Mouse (Mus musculus) heart, adult 11 months (tissue): ENCODE results near the gene Bves.

Source experiments
- DNase-seq: peaks from one replicate; pipeline ENCODE4 v3.0.0; 2022

Bves gene

DNA sequence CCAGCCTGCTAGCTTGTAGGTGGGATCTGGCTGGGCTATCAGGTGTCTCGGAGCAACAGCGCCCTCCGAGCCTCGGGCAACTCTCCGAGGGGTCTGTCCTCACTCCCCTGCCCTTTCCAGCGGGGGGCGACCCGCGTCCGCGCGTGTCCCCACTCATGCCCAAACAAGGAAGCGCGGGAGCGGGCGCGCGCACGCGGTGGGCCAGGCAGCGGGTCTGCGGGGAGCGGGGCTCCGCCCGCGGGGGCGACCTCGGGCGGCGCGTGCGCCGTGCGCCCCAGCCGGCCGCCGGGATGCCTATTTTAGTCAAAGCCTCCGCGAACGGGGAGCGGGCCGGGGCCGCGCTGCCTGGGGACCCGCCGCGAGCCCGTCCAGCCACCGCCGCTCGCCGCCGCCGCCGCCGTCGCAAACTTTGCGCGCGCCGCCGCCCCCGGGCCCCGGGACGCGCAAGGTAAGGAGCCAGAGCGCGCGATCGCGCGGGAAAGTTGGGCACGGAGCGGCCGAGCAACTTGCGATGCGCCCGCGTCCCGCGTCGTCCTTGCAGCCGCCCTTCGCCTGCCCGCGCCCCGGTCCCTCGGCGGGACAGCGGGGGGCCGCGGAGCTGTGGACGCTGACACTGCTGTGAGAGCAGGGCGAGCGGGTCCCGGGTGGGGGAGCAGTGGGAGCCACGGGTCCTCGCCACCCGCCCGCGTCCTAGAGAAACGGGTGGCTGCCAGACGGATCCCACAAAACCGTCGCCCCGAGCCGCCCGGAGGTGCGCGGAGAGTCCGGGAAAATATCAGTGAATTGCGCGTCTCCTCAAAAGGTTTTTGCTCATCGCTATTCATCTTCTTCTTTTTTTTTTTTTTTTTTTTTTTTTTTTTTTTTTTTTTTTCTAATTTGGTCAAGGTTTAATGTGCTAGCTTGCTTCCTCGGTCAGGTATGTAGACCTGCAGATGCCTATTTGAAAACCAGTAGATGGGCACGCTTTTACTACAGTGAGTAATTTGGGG lies at the start of gene Bves:
Gene Bves (plus strand): TSS at position 339 of the 989 bp plus-strand sequence.
- peak; percentile 95 for DNase-seq

DNA sequence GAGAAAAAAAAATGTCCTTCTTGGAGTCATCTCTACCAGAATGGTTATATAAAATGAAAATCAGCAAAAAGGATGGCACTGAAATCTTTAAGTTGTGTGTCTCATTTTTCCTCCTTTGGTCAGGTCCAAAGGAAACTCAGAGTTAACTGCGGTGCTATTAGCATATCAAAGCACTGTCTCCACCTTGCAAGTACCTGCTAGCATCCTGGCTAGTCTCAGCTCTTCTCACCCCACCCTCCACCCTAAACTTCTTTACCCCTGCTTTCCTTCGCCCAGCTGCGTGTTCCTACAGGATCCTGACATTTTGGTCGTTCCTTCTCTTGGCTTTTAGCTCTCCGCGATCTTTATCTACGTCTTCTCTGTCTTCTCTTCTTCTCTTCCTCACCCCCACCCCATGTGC lies 47.2 kb upstream of the Bves start:
- peak; percentile 34 for DNase-seq

DNA sequence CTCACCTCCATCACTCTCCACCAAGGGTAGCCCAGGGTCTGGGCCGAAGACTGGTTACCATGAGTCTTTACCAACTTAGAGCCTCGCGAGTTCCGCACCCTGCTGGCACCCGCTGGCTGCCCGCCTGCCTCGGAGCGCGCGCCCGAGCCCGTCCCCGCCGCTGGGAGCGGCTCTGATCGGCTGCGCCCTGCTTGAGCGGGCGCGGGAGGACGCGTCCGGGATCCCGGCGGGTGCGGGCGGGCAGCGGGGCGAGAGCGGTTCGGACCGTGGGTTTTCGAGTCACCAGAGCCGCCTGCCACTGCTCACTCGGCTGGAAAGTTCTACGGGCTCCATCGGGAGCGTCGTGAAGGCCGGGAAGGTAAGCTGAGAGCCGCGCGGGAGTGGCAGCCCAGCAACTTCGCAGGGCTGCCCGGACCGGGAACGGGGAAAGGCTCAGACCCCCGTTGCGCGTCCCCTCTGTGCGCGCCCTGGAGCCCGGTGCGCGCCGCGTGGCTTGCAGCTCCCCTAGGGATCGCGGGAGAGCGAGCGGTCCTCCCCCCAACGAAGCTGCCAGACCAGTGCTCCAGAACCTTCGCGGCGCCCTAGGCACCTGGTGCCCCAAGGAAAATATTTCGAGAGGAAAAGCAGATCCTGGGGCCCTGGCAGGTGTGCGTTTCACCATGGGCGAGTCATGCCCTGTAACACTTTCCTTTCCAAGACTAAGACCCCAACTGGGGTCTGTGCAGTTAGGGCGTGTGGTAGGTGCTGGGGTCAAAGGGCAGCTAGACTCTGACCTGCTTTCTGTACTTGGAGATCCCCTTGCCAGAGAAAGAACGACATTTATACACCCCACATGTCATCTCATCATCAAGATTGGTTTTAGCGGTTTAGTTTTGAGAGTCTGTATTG lies 46.1 kb upstream of the Bves start:
- peak; percentile 80 for DNase-seq

DNA sequence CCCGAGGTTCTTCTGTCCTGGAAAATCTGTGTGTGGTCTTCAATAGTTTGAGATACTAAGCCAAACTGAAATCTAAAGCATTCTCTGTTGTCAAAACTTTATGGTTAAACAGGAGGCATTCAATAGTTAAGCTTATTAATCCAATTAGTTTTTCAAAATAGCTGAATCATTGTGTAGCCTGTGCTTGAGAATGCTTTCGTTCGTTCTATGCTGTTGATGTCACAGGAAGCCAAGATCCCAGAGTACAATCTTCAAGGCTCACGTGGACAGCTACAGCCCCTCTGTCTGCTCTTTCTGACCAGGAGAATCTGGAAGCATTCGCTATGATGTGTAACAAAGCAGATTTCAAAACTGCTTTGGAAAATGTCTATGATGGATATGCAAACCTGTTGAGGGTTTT lies 45.0 kb upstream of the Bves start:
- DNase-seq = no peak

- peak; percentile 54 for DNase-seq
Observed at GRCm38 (mm10) chr10:45292159-45292558, 43.4 kb upstream of the Bves start.

DNA sequence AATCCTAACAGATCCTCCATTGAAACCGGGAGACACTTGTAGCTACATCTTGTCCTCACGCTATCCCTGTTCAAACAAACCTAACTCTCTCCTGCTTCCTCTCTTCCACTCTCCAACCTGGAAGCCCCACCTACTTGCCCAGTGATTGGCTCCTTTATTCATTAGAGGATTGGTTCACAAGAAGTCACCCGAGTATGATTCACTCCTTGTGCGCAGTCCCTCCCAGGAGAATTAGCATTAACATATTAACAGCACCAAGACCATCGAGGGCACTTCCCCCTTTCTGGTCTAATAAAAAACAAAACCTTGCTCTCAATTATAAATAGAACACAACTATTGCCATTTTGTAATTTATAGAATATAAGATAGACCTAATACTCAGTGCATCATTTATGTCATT lies 40.5 kb upstream of the Bves start:
- DNase-seq = no peak

- peak; percentile 68 for DNase-seq
Observed at GRCm38 (mm10) chr10:45298503-45298902, 37.1 kb upstream of the Bves start.

GRCm38 (mm10) chr10:45299509-45299908 lies 36.1 kb upstream of the Bves start:
- DNase-seq = peak; percentile 40

GRCm38 (mm10) chr10:45303315-45304036 lies 32.1 kb upstream of the Bves start:
- peak; percentile 28 for DNase-seq

DNA sequence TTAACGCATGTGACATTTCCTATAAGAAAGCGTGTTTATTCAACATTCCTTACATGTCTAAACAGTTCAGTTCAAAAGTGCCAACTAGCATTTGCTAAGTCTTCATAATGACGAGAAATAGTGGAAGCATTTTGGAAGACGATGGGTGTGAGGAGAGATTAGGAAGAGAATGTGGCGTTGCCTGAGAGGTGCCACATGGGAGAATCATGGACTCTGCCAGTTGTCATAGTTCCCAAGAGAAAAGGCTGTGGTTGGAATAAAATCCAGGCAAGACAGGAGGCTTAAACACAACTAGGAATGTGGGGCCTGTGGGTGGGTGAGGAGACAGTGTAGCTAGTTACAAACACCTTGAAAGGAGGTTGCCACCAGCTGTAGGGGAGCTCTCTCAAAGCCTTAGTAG lies 30.4 kb upstream of the Bves start:
- peak; percentile 21 for DNase-seq

DNA sequence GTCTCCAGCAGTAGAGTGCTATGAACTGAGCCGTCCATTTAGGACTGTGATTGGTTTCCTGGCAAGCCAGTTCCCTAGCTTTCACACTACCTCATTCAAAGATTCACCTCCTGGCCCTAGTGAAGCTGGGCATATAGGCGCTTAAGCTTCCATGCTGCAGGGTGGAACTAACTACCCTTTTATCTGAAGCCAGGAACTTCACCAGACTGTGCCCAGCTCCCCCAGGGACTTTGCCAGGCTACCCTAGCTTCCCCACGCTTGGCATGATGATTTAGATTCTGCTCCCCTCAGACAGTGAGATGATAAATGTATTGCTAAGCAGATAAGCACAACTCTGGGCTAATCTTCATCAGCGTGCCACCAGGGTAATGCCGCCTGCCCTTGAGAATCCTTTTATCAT lies 24.4 kb upstream of the Bves start:
- DNase-seq = no peak

- DNase-seq = no peak
Observed at GRCm38 (mm10) chr10:45311624-45312023, 23.9 kb upstream of the Bves start.

DNA sequence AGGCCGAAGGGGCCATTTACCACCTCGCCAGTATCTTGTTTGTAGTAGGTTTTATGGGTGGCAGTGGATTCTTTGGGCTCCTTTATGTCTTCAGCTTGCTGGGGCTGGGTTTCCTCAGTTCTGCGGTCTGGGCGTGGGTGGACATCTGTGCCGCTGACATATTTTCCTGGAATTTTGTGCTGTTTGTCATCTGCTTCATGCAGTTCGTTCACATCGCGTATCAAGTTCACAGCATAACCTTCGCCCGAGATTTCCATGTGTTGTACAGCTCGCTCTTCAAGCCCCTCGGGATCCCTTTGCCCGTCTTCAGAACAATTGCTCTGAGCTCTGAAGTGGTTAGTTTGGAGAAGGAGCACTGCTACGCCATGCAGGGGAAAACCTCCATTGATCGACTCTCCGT lies 20.7 kb upstream of the Bves start:
- DNase-seq = peak; percentile 56

- DNase-seq = no peak
Observed at GRCm38 (mm10) chr10:45318922-45319321, 16.6 kb upstream of the Bves start.

GRCm38 (mm10) chr10:45320296-45320695 lies 15.3 kb upstream of the Bves start:
- no peak for DNase-seq

- DNase-seq = no peak
Observed at GRCm38 (mm10) chr10:45324159-45324558, 11.4 kb upstream of the Bves start.

GRCm38 (mm10) chr10:45328196-45329000 lies 7.2 kb upstream of the Bves start:
- DNase-seq = no peak

- DNase-seq = peak; percentile 71
Observed at GRCm38 (mm10) chr10:45334925-45335324, 647 bp upstream of the Bves start.

- peak; percentile 63 for DNase-seq
Observed at GRCm38 (mm10) chr10:45339106-45339505, 3.5 kb downstream of the Bves start.

DNA sequence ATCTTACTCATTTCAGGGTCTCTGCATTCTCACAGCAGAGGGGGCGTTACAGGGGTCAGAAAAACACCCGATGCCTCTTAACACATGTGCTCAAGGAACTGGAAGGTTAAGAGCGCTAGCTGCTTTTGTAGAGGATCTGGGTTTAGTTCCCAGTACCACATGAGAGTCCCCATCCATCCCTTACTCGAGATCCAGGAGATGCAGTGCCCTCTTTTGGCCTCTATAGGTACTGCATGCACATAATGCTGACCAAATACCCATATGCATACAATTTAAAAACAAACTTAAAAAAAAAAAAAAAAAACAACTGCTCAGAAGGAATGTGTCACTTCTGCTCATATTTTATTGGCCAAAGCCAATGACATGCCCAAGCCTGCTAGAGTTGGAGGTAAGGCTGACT lies 8.8 kb downstream of the Bves start:
- no peak for DNase-seq

- no peak for DNase-seq
Observed at GRCm38 (mm10) chr10:45345217-45345616, 9.6 kb downstream of the Bves start.

DNA sequence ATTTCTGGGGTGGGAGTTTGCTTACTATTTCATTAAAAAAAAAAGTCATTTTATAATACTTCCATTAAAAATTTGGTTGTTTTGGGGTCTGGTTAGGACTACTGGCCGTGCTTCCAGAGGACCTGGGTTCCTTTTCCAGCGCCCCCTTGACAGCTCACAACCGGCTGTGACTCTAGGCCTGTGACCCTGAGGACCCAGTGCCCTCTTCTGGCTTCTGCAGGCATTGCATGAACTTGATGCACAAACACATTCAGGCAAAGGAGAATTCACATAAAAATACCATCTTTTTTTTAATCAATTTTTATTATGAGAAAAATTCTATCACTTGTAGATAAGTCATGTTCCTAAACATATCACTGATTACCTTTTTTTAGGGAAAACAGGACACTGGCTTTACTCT lies 12.6 kb downstream of the Bves start:
- DNase-seq = peak; percentile 80
